In the genomic region with DNA sequence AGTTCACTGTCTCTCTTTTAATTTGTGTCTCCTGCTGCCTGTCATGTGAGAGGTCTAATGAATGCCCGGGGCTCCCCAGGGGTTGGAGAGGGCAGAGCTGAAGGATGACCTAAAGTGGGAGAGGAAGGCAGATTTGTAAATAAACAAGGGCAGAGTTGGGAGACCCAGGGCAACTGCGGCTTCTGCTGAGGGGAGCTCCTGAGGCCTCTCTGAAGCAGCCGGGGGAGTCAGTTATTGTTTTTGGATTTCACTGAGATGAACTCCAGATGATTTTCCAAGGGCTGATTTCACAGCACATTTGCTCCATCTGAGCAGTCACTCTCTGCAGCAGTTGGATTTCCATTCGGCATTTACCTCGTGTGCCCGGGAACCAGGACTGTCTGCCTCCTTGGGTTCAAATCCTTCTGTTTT, we compare ENCODE assay signal across 15 mouse cellular contexts.
DNase-seq lines count a peak whose midpoint lies in the region; ATAC-seq lines count a peak whose summit lies in the region.
"Had no signal": no experiment of that assay in that cellular context is flagged by ENCODE, and none has a peak within 500 bp of the region (broad histone marks: within the 10 kb centered on the region; RNA-seq: fewer than 3 reads in every experiment).

No protein-coding gene starts in this region.

- H3K9me3 ChIP-seq in heart, embryonic 15.5 days (replicated peaks), result no peaks in the 10 kb centered on the region
- H3K9me3 ChIP-seq in midbrain, embryonic 10.5 days (replicated peaks), result no peaks in the 10 kb centered on the region
- no peaks in the 10 kb centered on the region for H3K9me3 ChIP-seq in midbrain, embryonic 16.5 days (replicated peaks; ENCODE audit: control insufficient read depth, low read length, poor library complexity, severe bottlenecking)
- H3K9me3 ChIP-seq in limb, embryonic 12.5 days, result 0 out of 2 replicates have a peak, but pooled peaks cover 3% of the 10 kb centered on the region

- no peaks in the 10 kb centered on the region for H3K36me3 ChIP-seq in heart, embryonic 15.5 days
- H3K36me3 ChIP-seq in midbrain, embryonic 10.5 days, result no peaks in the 10 kb centered on the region
- H3K36me3 ChIP-seq in midbrain, embryonic 16.5 days (ENCODE audit: control insufficient read depth, insufficient read depth, low read length), result no peaks in the 10 kb centered on the region
- no peaks in the 10 kb centered on the region for H3K36me3 ChIP-seq in limb, embryonic 12.5 days

- no peak for DNase-seq in heart, adult 9 months (ENCODE audit: low spot score in 2 of 2)
- DNase-seq in midbrain, embryonic 10.5 days (ENCODE audit: low spot score), result peak; percentile 47
- DNase-seq in embryo, embryonic 11 days, result peak; percentile 64
- no peak for DNase-seq in frontal cortex, postnatal 10 days (ENCODE audit: low spot score in 2 of 2)
- no peak for DNase-seq in retina, embryonic 14.5 days (ENCODE audit: low spot score)
- DNase-seq: cerebellum, adult 9-11 months; retina, postnatal 1 day; thymus, postnatal 4 days had no signal

- H3K9ac ChIP-seq in heart, embryonic 15.5 days, result no peak overlapping the region
- no peak overlapping the region for H3K9ac ChIP-seq in midbrain, embryonic 16.5 days (ENCODE audit: low read depth, low read length)
- no peak overlapping the region for H3K9ac ChIP-seq in limb, embryonic 12.5 days (replicated peaks)

- H3K4me2 ChIP-seq in heart, embryonic 15.5 days, result no peak overlapping the region
- no peak overlapping the region for H3K4me2 ChIP-seq in midbrain, embryonic 16.5 days (ENCODE audit: low read length)
- H3K4me2 ChIP-seq in limb, embryonic 12.5 days, result no peak overlapping the region

- 35% methylated on average over 6 of the region's 6 CpGs for WGBS in heart, embryonic 15.5 days
- WGBS in midbrain, embryonic 10.5 days, result 37% methylated on average over 6 of the region's 6 CpGs
- WGBS in midbrain, embryonic 16.5 days, result 34% methylated on average over 6 of the region's 6 CpGs
- 26% methylated on average over 6 of the region's 6 CpGs for WGBS in limb, embryonic 12.5 days

- H3K4me3 ChIP-seq in heart, embryonic 15.5 days, result no peak overlapping the region
- H3K4me3 ChIP-seq in midbrain, embryonic 10.5 days, result no peak overlapping the region
- H3K4me3 ChIP-seq in midbrain, embryonic 16.5 days (ENCODE audit: low read depth, low read length), result no peak overlapping the region
- no peak overlapping the region for H3K4me3 ChIP-seq in limb, embryonic 12.5 days (replicated peaks)
- H3K4me3 ChIP-seq: erythroblast, embryonic 14.5 days had no signal

- peak overlapping the region; percentile 35; the same call in 1 of the 2 replicates for H3K27ac ChIP-seq in heart, embryonic 15.5 days
- peak overlapping the region; percentile 46 for H3K27ac ChIP-seq in midbrain, embryonic 10.5 days (replicated peaks)
- H3K27ac ChIP-seq in midbrain, embryonic 16.5 days (ENCODE audit: low read length), result no peak overlapping the region
- peak overlapping the region; percentile 62 for H3K27ac ChIP-seq in limb, embryonic 12.5 days

- peaks cover 24% of the 10 kb centered on the region for H3K4me1 ChIP-seq in heart, embryonic 15.5 days (replicated peaks)
- peaks cover 28% of the 10 kb centered on the region for H3K4me1 ChIP-seq in midbrain, embryonic 10.5 days
- no peaks in the 10 kb centered on the region; the same call in 1 of the 2 replicates for H3K4me1 ChIP-seq in midbrain, embryonic 16.5 days (ENCODE audit: control insufficient read depth, insufficient read depth, low read length)
- peaks cover 36% of the 10 kb centered on the region for H3K4me1 ChIP-seq in limb, embryonic 12.5 days (replicated peaks)

- H3K27me3 ChIP-seq in heart, embryonic 15.5 days, result no peaks in the 10 kb centered on the region
- no peaks in the 10 kb centered on the region for H3K27me3 ChIP-seq in midbrain, embryonic 10.5 days (ENCODE audit: low read depth, poor library complexity, severe bottlenecking)
- no peaks in the 10 kb centered on the region for H3K27me3 ChIP-seq in midbrain, embryonic 16.5 days (ENCODE audit: control insufficient read depth, insufficient read depth, low read depth, low read length)
- no peaks in the 10 kb centered on the region for H3K27me3 ChIP-seq in limb, embryonic 12.5 days

- no peak for ATAC-seq in heart, embryonic 15.5 days (replicated peaks; ENCODE audit: insufficient number of reproducible peaks, insufficient read depth, low FRiP score, low read depth)
- no peak for ATAC-seq in midbrain, embryonic 16.5 days
- ATAC-seq in limb, embryonic 12.5 days (ENCODE audit: insufficient number of reproducible peaks, insufficient read depth, low FRiP score, low TSS enrichment, low read depth), result no peak
- ATAC-seq: CD4-positive, CD25-positive, alpha-beta regulatory T cell, adult 4 months; intestine, postnatal 0 days; lung, postnatal 0 days had no signal

Comparison
In these comparisons a context has a peak if more than half of its experiments do, and no peak if none do; other contexts are left out.
1. DNase-seq: peak in midbrain, embryonic 10.5 days (single experiment) and embryo, embryonic 11 days (single experiment); none in heart, adult 9 months (0 of 2), frontal cortex, postnatal 10 days (0 of 2) and retina, embryonic 14.5 days (single experiment).